Mouse (Mus musculus) liver, embryonic 13.5 days (tissue): Measurements from ENCODE around the gene Spc24. TPM values are rescaled to one million over a fixed set of nuclear protein-coding genes. Genes with fewer than 3 reads are reported as not detected.

Experiments used
- ATAC-seq: fragments of 200-750 bp; cut with Nextera tagmentation; 2 replicates; pipeline ENCODE4 v1.8.0; 2017; ENCODE audit warnings: low read depth, mild to moderate bottlenecking, moderate number of reproducible peaks, moderate library complexity
- DNase-seq: peaks from one replicate; pipeline ENCODE4 v3.0.0; 2022
- H3K27ac ChIP-seq: fragments of 300-500 bp; sonication (generic); 2 replicates; pipeline ENCODE4 v1.5.1; 2015; ENCODE audit warnings: moderate library complexity, mild to moderate bottlenecking, inconsistent platforms
- H3K27me3 ChIP-seq: fragments of 300-500 bp; sonication (generic); 2 replicates; pipeline ENCODE4 v1.6.1; 2015; ENCODE audit warnings: mild to moderate bottlenecking, inconsistent platforms
- H3K36me3 ChIP-seq: fragments of 300-500 bp; sonication (generic); 2 replicates; pipeline ENCODE4 v1.6.1; 2015; ENCODE audit warnings: mild to moderate bottlenecking, inconsistent platforms
- H3K4me1 ChIP-seq: fragments of 300-500 bp; sonication (generic); replicated peaks from 2 replicates; pipeline ENCODE4 v1.6.1; 2015; ENCODE audit warnings: inconsistent platforms
- H3K4me2 ChIP-seq: fragments of 300-500 bp; sonication (generic); 2 replicates; pipeline ENCODE4 v1.6.1; 2015; ENCODE audit warnings: inconsistent platforms, mild to moderate bottlenecking, moderate library complexity
- H3K4me3 ChIP-seq: fragments of 300-500 bp; sonication (generic); replicated peaks from 2 replicates; pipeline ENCODE4 v1.5.1; 2015; ENCODE audit warnings: mild to moderate bottlenecking, inconsistent platforms
- H3K9ac ChIP-seq: fragments of 300-500 bp; sonication (generic); 2 replicates; pipeline ENCODE4 v1.6.1; 2015; ENCODE audit warnings: mild to moderate bottlenecking, inconsistent platforms
- H3K9me3 ChIP-seq: fragments of 300-500 bp; sonication (generic); replicated peaks from 2 replicates; pipeline ENCODE4 v1.6.1; 2016; ENCODE audit warnings: inconsistent platforms
- WGBS: fragments of 180-500 bp; shearing (Covaris S2); methylation state at CpG from one replicate; pipeline ENCODE4 v1.1.7; 2015; ENCODE audit not compliant: insufficient replicate concordance; 5-methylcytosine and 5-hydroxymethylcytosine counted together
- polyA plus RNA-seq: library from polyadenylated mRNA; unstranded; fragments of >200 nt; fragmentation: Nextera tagmentation; extraction: Ambion mirVana; gene quantifications from 2 replicates; pipeline ENCODE4 v1.2.1, GENCODE M21; 2015

Spc24 gene
- polyA plus RNA-seq, 1 experiment from 2014 or later = 91.5 TPM

- Histone ChIP-seq H3K9ac (peak overlapping the region; percentile 94), H3K4me1 (peaks cover 49% of the 10 kb centered on the region), H3K4me2 (peak overlapping the region; percentile 83), H3K9me3 (no peaks in the 10 kb centered on the region), H3K27me3 (no peaks in the 10 kb centered on the region), H3K27ac (peak overlapping the region; percentile 83), H3K4me3 (peak overlapping the region; percentile 96), H3K36me3 (peaks cover 39% of the 10 kb centered on the region)
- ATAC-seq (no peak; the same call in 1 of the 2 replicates), DNase-seq (no peak)
- WGBS = under 1% methylated on average over 20 of the region's 20 CpGs
Observed at GRCm38 (mm10) chr9:21759718-21760117, 385 bp downstream of the Spc24 start.

- H3K9me3 ChIP-seq = no peaks in the 10 kb centered on the region
- peak overlapping the region; percentile 96 for H3K4me3 ChIP-seq
- DNase-seq (no peak), ATAC-seq (no peak)
- peak overlapping the region; percentile 83 for H3K4me2 ChIP-seq
- WGBS = 52% methylated on average over 14 of the region's 14 CpGs
- peak overlapping the region; percentile 94 for H3K9ac ChIP-seq
- H3K4me1 ChIP-seq = peaks cover 55% of the 10 kb centered on the region
- H3K36me3 ChIP-seq = peaks cover 47% of the 10 kb centered on the region
- no peaks in the 10 kb centered on the region for H3K27me3 ChIP-seq
- H3K27ac ChIP-seq = peak overlapping the region; percentile 83
Observed at GRCm38 (mm10) chr9:21758576-21759529, 1.2 kb downstream of the Spc24 start.

- Histone ChIP-seq H3K36me3 (peaks cover 51% of the 10 kb centered on the region), H3K9me3 (no peaks in the 10 kb centered on the region)
- no peak for ATAC-seq
Observed at GRCm38 (mm10) chr9:21754516-21755321, 5.4 kb downstream of the Spc24 start.

GRCm38 (mm10) chr9:21754003-21754402 lies 6.1 kb downstream of the Spc24 start:
- no peak overlapping the region for H3K4me2 ChIP-seq
- DNase-seq (no peak), ATAC-seq (no peak)
- WGBS = 74% methylated on average over 2 of the region's 2 CpGs
- no peak overlapping the region for H3K9ac ChIP-seq
- no peaks in the 10 kb centered on the region for H3K9me3 ChIP-seq
- no peak overlapping the region for H3K27ac ChIP-seq
- H3K4me3 ChIP-seq = no peak overlapping the region
- peaks cover 41% of the 10 kb centered on the region for H3K4me1 ChIP-seq
- peaks cover 58% of the 10 kb centered on the region for H3K36me3 ChIP-seq
- no peaks in the 10 kb centered on the region for H3K27me3 ChIP-seq

More at GRCm38 (mm10) chr9:21754516-21755321, 5.4 kb downstream of the Spc24 start:
- Histone ChIP-seq H3K27ac (no peak overlapping the region; the same call in 1 of the 2 replicates), H3K27me3 (no peaks in the 10 kb centered on the region), H3K4me1 (peaks cover 45% of the 10 kb centered on the region), H3K4me2 (no peak overlapping the region), H3K4me3 (no peak overlapping the region), H3K9ac (no peak overlapping the region)
- WGBS = 80% methylated on average over 13 of the region's 13 CpGs
- no peak for DNase-seq

GRCm38 (mm10) chr9:21752252-21752792 lies 7.8 kb downstream of the Spc24 start:
- 53% methylated on average over 10 of the region's 10 CpGs for WGBS
- Histone ChIP-seq H3K27ac (peak overlapping the region; percentile 59), H3K9ac (no peak overlapping the region)

GRCm38 (mm10) chr9:21751347-21751746 lies 8.8 kb downstream of the Spc24 start:
- DNase-seq (no peak), ATAC-seq (no peak)
- Histone ChIP-seq H3K4me2 (no peak overlapping the region), H3K4me3 (no peak overlapping the region), H3K4me1 (peaks cover 26% of the 10 kb centered on the region), H3K9ac (no peak overlapping the region), H3K9me3 (no peaks in the 10 kb centered on the region), H3K36me3 (peaks cover 59% of the 10 kb centered on the region), H3K27ac (no peak overlapping the region), H3K27me3 (no peaks in the 10 kb centered on the region)
- 63% methylated on average over 6 of the region's 6 CpGs for WGBS

More at GRCm38 (mm10) chr9:21752252-21752792, 7.8 kb downstream of the Spc24 start:
- Histone ChIP-seq H3K4me2 (no peak overlapping the region), H3K36me3 (peaks cover 59% of the 10 kb centered on the region), H3K4me1 (peaks cover 28% of the 10 kb centered on the region), H3K27me3 (no peaks in the 10 kb centered on the region), H3K9me3 (no peaks in the 10 kb centered on the region), H3K4me3 (no peak overlapping the region)
- DNase-seq = no peak
- peak; percentile 26; the same call in 1 of the 2 replicates for ATAC-seq

- no peak for DNase-seq
- no peak overlapping the region for H3K4me2 ChIP-seq
- H3K27ac ChIP-seq = no peak overlapping the region
- 66% methylated on average over 3 of the region's 3 CpGs for whole genome bisulfite sequencing
- H3K9me3 ChIP-seq = no peaks in the 10 kb centered on the region
- no peak for ATAC-seq
- peaks cover 26% of the 10 kb centered on the region for H3K4me1 ChIP-seq
- peaks cover 60% of the 10 kb centered on the region for H3K36me3 ChIP-seq
- H3K9ac ChIP-seq = no peak overlapping the region
- H3K27me3 ChIP-seq = no peaks in the 10 kb centered on the region
- H3K4me3 ChIP-seq = no peak overlapping the region
Observed at GRCm38 (mm10) chr9:21750370-21750769, 9.7 kb downstream of the Spc24 start.

- ATAC-seq = no peak
- Histone ChIP-seq H3K27ac (no peak overlapping the region), H3K4me3 (no peak overlapping the region), H3K36me3 (peaks cover 61% of the 10 kb centered on the region), H3K4me2 (no peak overlapping the region), H3K9ac (no peak overlapping the region), H3K4me1 (peaks cover 21% of the 10 kb centered on the region), H3K27me3 (no peaks in the 10 kb centered on the region), H3K9me3 (no peaks in the 10 kb centered on the region)
- 81% methylated on average over 6 of the region's 6 CpGs for WGBS
- DNase-seq = no peak
Observed at GRCm38 (mm10) chr9:21749382-21750118, 10.6 kb downstream of the Spc24 start.

- no peaks in the 10 kb centered on the region for H3K9me3 ChIP-seq
- WGBS = 78% methylated on average over 10 of the region's 10 CpGs
- no peaks in the 10 kb centered on the region for H3K27me3 ChIP-seq
- no peak for ATAC-seq
- H3K4me1 ChIP-seq = peaks cover 14% of the 10 kb centered on the region; the same call in 1 of the 2 replicates
- no peak overlapping the region for H3K4me2 ChIP-seq
- no peak overlapping the region for H3K4me3 ChIP-seq
- H3K36me3 ChIP-seq = peaks cover 64% of the 10 kb centered on the region
- DNase-seq = no peak
- H3K27ac ChIP-seq = peak overlapping the region; percentile 36; the same call in 1 of the 2 replicates
- no peak overlapping the region for H3K9ac ChIP-seq
Observed at GRCm38 (mm10) chr9:21748491-21748890, 11.6 kb downstream of the Spc24 start.

- Histone ChIP-seq H3K27ac (peak overlapping the region; percentile 36; the same call in 1 of the 2 replicates), H3K4me3 (no peak overlapping the region), H3K9ac (no peak overlapping the region), H3K4me1 (peaks cover 14% of the 10 kb centered on the region; the same call in 1 of the 2 replicates), H3K9me3 (no peaks in the 10 kb centered on the region), H3K27me3 (no peaks in the 10 kb centered on the region), H3K36me3 (peaks cover 65% of the 10 kb centered on the region), H3K4me2 (no peak overlapping the region)
- DNase-seq = no peak
- 72% methylated on average over 7 of the region's 7 CpGs for WGBS
- no peak for ATAC-seq
Observed at GRCm38 (mm10) chr9:21748033-21748432, 12.1 kb downstream of the Spc24 start.
